Mouse (Mus musculus): ENCODE data around the gene Epha10. TPM values are rescaled to one million over a fixed set of nuclear protein-coding genes. Genes with fewer than 3 reads are reported as not detected.

Epha10 gene
- 1.1 and 1.3 TPM in 2 replicates for polyA plus RNA-seq (2016; fragmentation: Nextera tagmentation; extraction: Ambion mirVana)

- WGBS = 4% methylated on average over 11 of the region's 11 CpGs
- Histone ChIP-seq H3K4me1 (peaks cover 35% of the 10 kb centered on the region), H3K9me3 (peaks cover 4% of the 10 kb centered on the region; the same call in 1 of the 2 replicates), H3K4me3 (peak within 1 kb of the TSS; percentile 56), H3K36me3 (replicated peaks) (no peaks in the 10 kb centered on the region), H3K27ac (peak within 1 kb of the TSS; percentile 22; the same call in 1 of the 2 replicates), H3K27me3 (ENCODE audit: poor library complexity, severe bottlenecking) (peaks cover 70% of the 10 kb centered on the region)
- no peak for DNase-seq (ENCODE audit: extremely low spot score, low spot score)
Measured at GRCm38 (mm10) chr4:124880599-124880998, at the start of gene Epha10. Gene Epha10 (plus strand): TSS chr4:124880899.

- WGBS = 95% methylated on average over 10 of the region's 10 CpGs
- no peaks in the 10 kb centered on the region for H3K4me1 ChIP-seq
- H3K9me3 ChIP-seq = no peaks in the 10 kb centered on the region
- peaks cover 84% of the 10 kb centered on the region for H3K36me3 ChIP-seq (replicated peaks)
- H3K27ac ChIP-seq = no peak overlapping the region
- H3K4me3 ChIP-seq = no peak overlapping the region
- H3K27me3 ChIP-seq (ENCODE audit: poor library complexity, severe bottlenecking) = no peaks in the 10 kb centered on the region
- DNase-seq (ENCODE audit: extremely low spot score, low spot score) = no peak
Measured at GRCm38 (mm10) chr4:124832796-124833195, 47.9 kb upstream of the Epha10 start.

GRCm38 (mm10) chr4:124838035-124838700 lies 42.5 kb upstream of the Epha10 start:
- no peaks in the 10 kb centered on the region for H3K4me1 ChIP-seq
- H3K4me3 ChIP-seq = no peak overlapping the region
- H3K9me3 ChIP-seq = peaks cover 6% of the 10 kb centered on the region; the same call in 1 of the 2 replicates
- WGBS = 93% methylated on average over 14 of the region's 14 CpGs
- H3K27me3 ChIP-seq (ENCODE audit: poor library complexity, severe bottlenecking) = no peaks in the 10 kb centered on the region
- DNase-seq (ENCODE audit: extremely low spot score, low spot score) = no peak
- H3K36me3 ChIP-seq (replicated peaks) = peaks cover 90% of the 10 kb centered on the region
- H3K27ac ChIP-seq = no peak overlapping the region

GRCm38 (mm10) chr4:124840998-124841397 lies 39.7 kb upstream of the Epha10 start:
- no peaks in the 10 kb centered on the region for H3K27me3 ChIP-seq (ENCODE audit: poor library complexity, severe bottlenecking)
- no peaks in the 10 kb centered on the region for H3K4me1 ChIP-seq
- H3K9me3 ChIP-seq = peaks cover 6% of the 10 kb centered on the region; the same call in 1 of the 2 replicates
- no peak overlapping the region for H3K4me3 ChIP-seq
- no peak for DNase-seq (ENCODE audit: extremely low spot score, low spot score)
- WGBS = 93% methylated on average over 1 of the region's 1 CpGs
- no peak overlapping the region for H3K27ac ChIP-seq
- peaks cover 92% of the 10 kb centered on the region for H3K36me3 ChIP-seq (replicated peaks)

GRCm38 (mm10) chr4:124843493-124843892 lies 37.2 kb upstream of the Epha10 start:
- H3K4me1 ChIP-seq = peaks cover 9% of the 10 kb centered on the region
- DNase-seq (ENCODE audit: extremely low spot score, low spot score) = peak; percentile 42
- no peak overlapping the region for H3K4me3 ChIP-seq
- no peaks in the 10 kb centered on the region for H3K27me3 ChIP-seq (ENCODE audit: poor library complexity, severe bottlenecking)
- WGBS = 56% methylated on average over 11 of the region's 11 CpGs
- H3K9me3 ChIP-seq = peaks cover 6% of the 10 kb centered on the region; the same call in 1 of the 2 replicates
- H3K27ac ChIP-seq = no peak overlapping the region
- peaks cover 84% of the 10 kb centered on the region for H3K36me3 ChIP-seq (replicated peaks)

GRCm38 (mm10) chr4:124847573-124847972 lies 33.1 kb upstream of the Epha10 start:
- Histone ChIP-seq H3K4me1 (peaks cover 37% of the 10 kb centered on the region), H3K36me3 (replicated peaks) (peaks cover 49% of the 10 kb centered on the region), H3K4me3 (peak overlapping the region; percentile 8; the same call in 1 of the 2 replicates), H3K27me3 (ENCODE audit: poor library complexity, severe bottlenecking) (no peaks in the 10 kb centered on the region), H3K27ac (no peak overlapping the region), H3K9me3 (no peaks in the 10 kb centered on the region)
- 11% methylated on average over 8 of the region's 8 CpGs for WGBS
- DNase-seq (ENCODE audit: extremely low spot score, low spot score) = peak; percentile 82

- peaks cover 51% of the 10 kb centered on the region for H3K36me3 ChIP-seq (replicated peaks)
- peak overlapping the region; percentile 99 for H3K4me3 ChIP-seq
- H3K9me3 ChIP-seq = no peaks in the 10 kb centered on the region
- peak overlapping the region; percentile 97 for H3K27ac ChIP-seq
- 3% methylated on average over 24 of the region's 24 CpGs for WGBS
- H3K27me3 ChIP-seq (ENCODE audit: poor library complexity, severe bottlenecking) = no peaks in the 10 kb centered on the region
- peaks cover 44% of the 10 kb centered on the region for H3K4me1 ChIP-seq
- no peak for DNase-seq (ENCODE audit: extremely low spot score, low spot score)
Measured at GRCm38 (mm10) chr4:124849631-124850260, 31.0 kb upstream of the Epha10 start.

GRCm38 (mm10) chr4:124850261-124850913 lies 30.3 kb upstream of the Epha10 start, which contains the start of gene Yrdc:
Gene Yrdc (plus strand): TSS chr4:124850679.
- under 1% methylated on average over 81 of the region's 90 CpGs for WGBS
- Histone ChIP-seq H3K36me3 (replicated peaks) (peaks cover 51% of the 10 kb centered on the region), H3K4me3 (peak within 1 kb of the TSS; percentile 99), H3K9me3 (no peaks in the 10 kb centered on the region), H3K4me1 (peaks cover 44% of the 10 kb centered on the region), H3K27me3 (ENCODE audit: poor library complexity, severe bottlenecking) (no peaks in the 10 kb centered on the region), H3K27ac (peak within 1 kb of the TSS; percentile 97)
- DNase-seq (ENCODE audit: extremely low spot score, low spot score) = peak; percentile 92

- Histone ChIP-seq H3K27ac (peak within 1 kb of the TSS; percentile 97), H3K36me3 (replicated peaks) (peaks cover 52% of the 10 kb centered on the region), H3K27me3 (ENCODE audit: poor library complexity, severe bottlenecking) (no peaks in the 10 kb centered on the region), H3K4me3 (peak within 1 kb of the TSS; percentile 99), H3K9me3 (no peaks in the 10 kb centered on the region), H3K4me1 (peaks cover 44% of the 10 kb centered on the region)
- under 1% methylated on average over 75 of the region's 75 CpGs for WGBS
- DNase-seq (ENCODE audit: extremely low spot score, low spot score) = peak; percentile 50
Measured at GRCm38 (mm10) chr4:124850933-124851658, 29.6 kb upstream of the Epha10 start, which contains the start of gene 1110065P20Rik. Gene 1110065P20Rik (minus strand): TSS chr4:124851196.

- Histone ChIP-seq H3K9me3 (no peaks in the 10 kb centered on the region), H3K27ac (no peak overlapping the region), H3K27me3 (ENCODE audit: poor library complexity, severe bottlenecking) (peaks cover 12% of the 10 kb centered on the region), H3K4me1 (peaks cover 30% of the 10 kb centered on the region), H3K4me3 (no peak overlapping the region), H3K36me3 (replicated peaks) (peaks cover 71% of the 10 kb centered on the region)
- no peak for DNase-seq (ENCODE audit: extremely low spot score, low spot score)
- WGBS = 95% methylated on average over 8 of the region's 8 CpGs
Measured at GRCm38 (mm10) chr4:124856294-124856693, 24.4 kb upstream of the Epha10 start.

GRCm38 (mm10) chr4:124858370-124858769 lies 22.3 kb upstream of the Epha10 start:
- no peak overlapping the region for H3K4me3 ChIP-seq
- DNase-seq (ENCODE audit: extremely low spot score, low spot score) = no peak
- peaks cover 58% of the 10 kb centered on the region for H3K36me3 ChIP-seq (replicated peaks)
- no peaks in the 10 kb centered on the region for H3K9me3 ChIP-seq
- 86% methylated on average over 5 of the region's 5 CpGs for WGBS
- peaks cover 32% of the 10 kb centered on the region for H3K27me3 ChIP-seq (ENCODE audit: poor library complexity, severe bottlenecking)
- no peak overlapping the region for H3K27ac ChIP-seq
- H3K4me1 ChIP-seq = peaks cover 26% of the 10 kb centered on the region

- WGBS = 17% methylated on average over 7 of the region's 7 CpGs
Measured at GRCm38 (mm10) chr4:124860446-124860845, 20.3 kb upstream of the Epha10 start.

More at GRCm38 (mm10) chr4:124860446-124860845, 20.3 kb upstream of the Epha10 start:
- DNase-seq (ENCODE audit: extremely low spot score, low spot score) = peak; percentile 73
- peaks cover 26% of the 10 kb centered on the region for H3K4me1 ChIP-seq
- H3K4me3 ChIP-seq = no peak overlapping the region
- H3K36me3 ChIP-seq (replicated peaks) = peaks cover 37% of the 10 kb centered on the region
- H3K27me3 ChIP-seq (ENCODE audit: poor library complexity, severe bottlenecking) = peaks cover 34% of the 10 kb centered on the region
- H3K9me3 ChIP-seq = no peaks in the 10 kb centered on the region
- H3K27ac ChIP-seq = no peak overlapping the region

Measured in forebrain, embryonic 10.5 days (tissue).